ENCODE assay signal across 17 mouse cellular contexts in genomic region chr19:14505401-14505800, GRCm38 (mm10).
DNase-seq lines count a peak whose midpoint lies in the region; ATAC-seq lines count a peak whose summit lies in the region.
"Had no signal": no experiment of that assay in that cellular context is flagged by ENCODE, and none has a peak within 500 bp of the region (broad histone marks: within the 10 kb centered on the region; RNA-seq: fewer than 3 reads in every experiment).

No protein-coding gene starts in this region.

- peak overlapping the region; percentile 24; the same call in 1 of the 2 replicates for H3K27ac ChIP-seq in hindbrain, embryonic 11.5 days (ENCODE audit: low read depth, low read length)
- no peak overlapping the region for H3K27ac ChIP-seq in hindbrain, embryonic 10.5 days
- no peak overlapping the region for H3K27ac ChIP-seq in forebrain, embryonic 15.5 days (replicated peaks)
- 0 out of 2 replicates have a peak overlapping the region, but pooled peaks have one; percentile 52 for H3K27ac ChIP-seq in midbrain, embryonic 10.5 days (replicated peaks)
- H3K27ac ChIP-seq in neural tube, embryonic 13.5 days (replicated peaks), result peak overlapping the region; percentile 72
- H3K27ac ChIP-seq: embryonic facial prominence, embryonic 15.5 days; liver, embryonic 13.5 days had no signal

- no peak overlapping the region for H3K4me2 ChIP-seq in hindbrain, embryonic 11.5 days (replicated peaks; ENCODE audit: low read depth, low read length)
- no peak overlapping the region for H3K4me2 ChIP-seq in forebrain, embryonic 15.5 days (replicated peaks)
- peak overlapping the region; percentile 27 for H3K4me2 ChIP-seq in neural tube, embryonic 13.5 days
- H3K4me2 ChIP-seq: embryonic facial prominence, embryonic 15.5 days; heart, embryonic 12.5 days; liver, embryonic 13.5 days had no signal

- H3K36me3 ChIP-seq in hindbrain, embryonic 11.5 days (ENCODE audit: control insufficient read depth, insufficient read depth, low read length), result no peaks in the 10 kb centered on the region
- peaks cover 4% of the 10 kb centered on the region; the same call in 1 of the 2 replicates for H3K36me3 ChIP-seq in hindbrain, embryonic 10.5 days
- H3K36me3 ChIP-seq in forebrain, embryonic 15.5 days, result no peaks in the 10 kb centered on the region
- peaks cover 4% of the 10 kb centered on the region for H3K36me3 ChIP-seq in midbrain, embryonic 10.5 days
- H3K36me3 ChIP-seq in neural tube, embryonic 13.5 days, result peaks cover 4% of the 10 kb centered on the region; the same call in 1 of the 2 replicates
- H3K36me3 ChIP-seq: embryonic facial prominence, embryonic 15.5 days had no signal

- peak; percentile 47 for DNase-seq in hindbrain, embryonic 11.5 days (ENCODE audit: low spot score)
- DNase-seq in hindbrain, embryonic 10.5 days (ENCODE audit: low spot score), result no peak
- DNase-seq in midbrain, embryonic 10.5 days (ENCODE audit: low spot score), result no peak
- no peak for DNase-seq in thymus, adult 18-20 months
- DNase-seq in adrenal gland, adult 18-20 months (ENCODE audit: low spot score in 2 of 2), result no peak
- DNase-seq in ovary, postnatal 36 days (ENCODE audit: low spot score), result no peak
- DNase-seq: gastrocnemius, postnatal 14 days; heart, postnatal 36 days; kidney, adult 18-20 months; kidney, postnatal 14 days; liver, embryonic 13.5 days; right cerebral cortex, postnatal 14 days had no signal

- peaks cover 5% of the 10 kb centered on the region for H3K4me1 ChIP-seq in hindbrain, embryonic 11.5 days (replicated peaks; ENCODE audit: control insufficient read depth, insufficient read depth, low read length)
- H3K4me1 ChIP-seq in hindbrain, embryonic 10.5 days (replicated peaks), result peaks cover 73% of the 10 kb centered on the region
- H3K4me1 ChIP-seq in forebrain, embryonic 15.5 days, result peaks cover 62% of the 10 kb centered on the region
- peaks cover 93% of the 10 kb centered on the region for H3K4me1 ChIP-seq in midbrain, embryonic 10.5 days
- H3K4me1 ChIP-seq in neural tube, embryonic 13.5 days (replicated peaks), result peaks cover 67% of the 10 kb centered on the region

- no peaks in the 10 kb centered on the region for H3K9me3 ChIP-seq in hindbrain, embryonic 11.5 days (ENCODE audit: control insufficient read depth, low read length)
- no peaks in the 10 kb centered on the region for H3K9me3 ChIP-seq in hindbrain, embryonic 10.5 days
- H3K9me3 ChIP-seq in forebrain, embryonic 15.5 days, result no peaks in the 10 kb centered on the region
- 0 out of 2 replicates have a peak, but pooled peaks cover 3% of the 10 kb centered on the region for H3K9me3 ChIP-seq in midbrain, embryonic 10.5 days (replicated peaks)
- H3K9me3 ChIP-seq in neural tube, embryonic 13.5 days, result no peaks in the 10 kb centered on the region
- H3K9me3 ChIP-seq: embryonic facial prominence, embryonic 15.5 days; heart, embryonic 12.5 days; liver, embryonic 13.5 days had no signal

- H3K9ac ChIP-seq in hindbrain, embryonic 11.5 days (ENCODE audit: low read depth, low read length), result no peak overlapping the region
- no peak overlapping the region for H3K9ac ChIP-seq in forebrain, embryonic 15.5 days (replicated peaks)
- no peak overlapping the region for H3K9ac ChIP-seq in neural tube, embryonic 13.5 days
- H3K9ac ChIP-seq: embryonic facial prominence, embryonic 15.5 days; heart, embryonic 12.5 days; liver, embryonic 13.5 days had no signal

- peak; percentile 73 for ATAC-seq in hindbrain, embryonic 11.5 days (ENCODE audit: low FRiP score)
- ATAC-seq in forebrain, embryonic 15.5 days (replicated peaks), result peak; percentile 59
- ATAC-seq in neural tube, embryonic 13.5 days (ENCODE audit: low read depth), result peak; percentile 83
- ATAC-seq: Patski had no signal

- no peaks in the 10 kb centered on the region for H3K27me3 ChIP-seq in hindbrain, embryonic 11.5 days (ENCODE audit: control insufficient read depth, insufficient read depth, low read length)
- H3K27me3 ChIP-seq in hindbrain, embryonic 10.5 days (ENCODE audit: insufficient read depth, poor library complexity, severe bottlenecking), result peaks cover 6% of the 10 kb centered on the region
- H3K27me3 ChIP-seq in forebrain, embryonic 15.5 days, result no peaks in the 10 kb centered on the region
- H3K27me3 ChIP-seq in midbrain, embryonic 10.5 days (ENCODE audit: low read depth, poor library complexity, severe bottlenecking), result peaks cover 81% of the 10 kb centered on the region
- H3K27me3 ChIP-seq in neural tube, embryonic 13.5 days, result no peaks in the 10 kb centered on the region
- H3K27me3 ChIP-seq: embryonic facial prominence, embryonic 15.5 days; heart, embryonic 12.5 days; liver, embryonic 13.5 days; Patski had no signal

- WGBS in hindbrain, embryonic 11.5 days, result 46% methylated on average over 3 of the region's 3 CpGs
- WGBS in hindbrain, embryonic 10.5 days, result 46% methylated on average over 3 of the region's 3 CpGs
- WGBS in forebrain, embryonic 15.5 days, result 10% methylated on average over 3 of the region's 3 CpGs
- WGBS in midbrain, embryonic 10.5 days, result 37% methylated on average over 3 of the region's 3 CpGs
- WGBS in neural tube, embryonic 13.5 days, result 23% methylated on average over 3 of the region's 3 CpGs

- H3K4me3 ChIP-seq in hindbrain, embryonic 11.5 days (ENCODE audit: low read depth, low read length), result no peak overlapping the region
- no peak overlapping the region for H3K4me3 ChIP-seq in hindbrain, embryonic 10.5 days
- H3K4me3 ChIP-seq in forebrain, embryonic 15.5 days, result no peak overlapping the region
- H3K4me3 ChIP-seq in midbrain, embryonic 10.5 days, result peak overlapping the region; percentile 4; the same call in 1 of the 2 replicates
- H3K4me3 ChIP-seq in neural tube, embryonic 13.5 days, result no peak overlapping the region
- H3K4me3 ChIP-seq: embryonic facial prominence, embryonic 15.5 days; heart, embryonic 12.5 days; liver, embryonic 13.5 days had no signal

Comparison
In these comparisons a context has a peak if more than half of its experiments do, and no peak if none do; other contexts are left out.
1. H3K27ac ChIP-seq: peak in hindbrain, embryonic 11.5 days (single experiment), midbrain, embryonic 10.5 days (single experiment) and neural tube, embryonic 13.5 days (single experiment); none in hindbrain, embryonic 10.5 days (single experiment) and forebrain, embryonic 15.5 days (single experiment).
2. Peak in every context shown above with its lines, with median percentiles within 50 percentile points of each other: ATAC-seq.